Mouse (Mus musculus) olfactory bulb, adult 2 months (tissue): ENCODE data around the gene Atp1a2.

ENCODE experiments used
- CTCF ChIP-seq: fragments of 200-500 bp; IDR thresholded peaks from 2 replicates; pipeline ENCODE4 v1.5.1; 2012; ENCODE audit warnings: low read depth, mild to moderate bottlenecking, low read length, moderate library complexity; ENCODE audit not compliant: insufficient read depth
- POLR2A ChIP-seq: fragments of 200-500 bp; IDR thresholded peaks from 2 replicates; pipeline ENCODE4 v1.6.1; 2012; ENCODE audit warnings: mild to moderate bottlenecking, low read depth, low read length, moderate library complexity; ENCODE audit not compliant: insufficient read depth

DNA sequence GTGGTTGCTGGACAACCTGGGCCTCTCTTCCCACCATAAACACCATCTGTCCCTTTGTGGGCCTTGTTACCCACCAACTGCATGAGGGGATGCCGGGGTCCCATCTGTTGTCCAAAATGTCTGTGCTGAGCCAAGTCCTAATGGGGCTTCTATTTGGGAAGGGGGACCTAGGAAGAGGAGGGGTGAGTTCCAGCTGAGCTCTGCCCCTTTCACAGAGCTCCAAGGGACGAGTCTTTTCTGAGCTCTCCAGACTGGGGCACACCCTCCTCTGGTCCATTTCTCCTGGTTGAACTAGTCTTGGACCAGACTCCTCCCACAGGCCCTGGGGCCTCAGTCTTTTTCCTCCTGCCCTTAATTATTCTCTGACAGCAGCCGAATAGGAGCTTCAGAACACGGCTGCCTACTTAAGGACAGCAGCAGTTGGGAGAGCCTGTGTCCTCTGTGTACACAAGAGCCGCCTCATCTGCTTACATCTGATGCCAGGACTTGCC, 22.1 kb upstream of the Atp1a2 start:
- TF ChIP-seq POLR2A (no peak), CTCF (no peak)
